Mouse (Mus musculus): ENCODE results near the gene Slc7a5.

DNA sequence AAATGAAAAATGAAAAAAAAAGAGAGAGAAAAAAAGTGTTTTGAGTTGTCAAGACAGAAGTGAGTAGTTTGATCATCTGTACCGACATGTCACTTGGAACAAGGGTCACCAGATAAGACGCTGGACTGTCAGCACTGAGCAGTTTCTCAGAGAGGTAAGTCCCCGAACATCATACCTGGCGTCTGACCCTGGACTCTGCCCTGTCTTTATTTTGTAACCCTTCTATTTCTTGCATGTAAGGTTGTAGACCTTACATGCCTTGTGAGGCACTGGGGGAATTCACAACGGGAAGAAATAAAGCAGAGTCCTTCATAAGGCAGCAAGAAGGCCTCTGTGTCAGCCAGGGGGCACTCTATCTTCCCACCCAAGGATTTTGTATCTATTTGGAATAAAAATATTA is 17.2 kb upstream of the Slc7a5 start:
- TF ChIP-seq EP300 (IDR thresholded peaks at IDR 0.05; ENCODE audit: low read depth) (no peak), CTCF (IDR thresholded peaks at IDR 0.05; ENCODE audit: low read depth) (no peak)

All from liver, postnatal 0 days (tissue).